Mouse (Mus musculus): ENCODE results near the gene Mettl27.

Mettl27 gene

DNA sequence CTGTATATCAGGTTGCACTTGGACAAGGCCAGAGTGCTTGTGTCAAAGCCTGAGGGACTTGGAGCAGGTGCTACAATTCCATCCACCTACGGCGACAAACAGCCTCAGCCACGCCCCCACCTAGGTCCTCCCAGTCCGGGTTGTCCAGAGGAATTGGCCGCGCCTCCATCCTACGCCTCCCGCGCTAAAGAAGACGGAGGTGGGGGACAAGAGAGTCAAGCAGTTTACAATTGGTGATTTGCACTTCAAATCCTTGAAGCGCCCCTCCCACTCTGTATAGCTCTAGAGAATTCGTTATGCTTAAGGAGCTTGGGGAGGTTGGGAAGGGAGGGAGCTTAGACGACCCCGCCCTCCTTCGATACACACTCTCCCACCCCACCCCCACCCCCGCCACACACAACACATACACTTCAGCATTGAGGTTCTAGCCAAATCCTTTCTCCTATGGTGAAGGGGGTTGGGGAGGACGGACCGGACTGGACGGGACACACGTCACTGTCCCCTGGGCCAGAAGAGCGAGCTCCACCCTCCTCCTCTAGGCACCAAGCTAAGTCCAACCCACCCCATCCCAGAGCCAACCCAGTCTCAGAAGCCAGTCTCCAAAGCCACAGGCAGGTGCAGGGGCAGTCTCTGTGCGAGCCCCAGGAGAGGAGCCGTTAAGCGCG lies 53.6 kb downstream of the Mettl27 start, which contains the start of gene Cldn3:
Gene Cldn3, plus strand, starts transcription at position 582 of the 665 bp plus-strand sequence.
- DNase-seq (ENCODE audit: low spot score): no peak

DNA sequence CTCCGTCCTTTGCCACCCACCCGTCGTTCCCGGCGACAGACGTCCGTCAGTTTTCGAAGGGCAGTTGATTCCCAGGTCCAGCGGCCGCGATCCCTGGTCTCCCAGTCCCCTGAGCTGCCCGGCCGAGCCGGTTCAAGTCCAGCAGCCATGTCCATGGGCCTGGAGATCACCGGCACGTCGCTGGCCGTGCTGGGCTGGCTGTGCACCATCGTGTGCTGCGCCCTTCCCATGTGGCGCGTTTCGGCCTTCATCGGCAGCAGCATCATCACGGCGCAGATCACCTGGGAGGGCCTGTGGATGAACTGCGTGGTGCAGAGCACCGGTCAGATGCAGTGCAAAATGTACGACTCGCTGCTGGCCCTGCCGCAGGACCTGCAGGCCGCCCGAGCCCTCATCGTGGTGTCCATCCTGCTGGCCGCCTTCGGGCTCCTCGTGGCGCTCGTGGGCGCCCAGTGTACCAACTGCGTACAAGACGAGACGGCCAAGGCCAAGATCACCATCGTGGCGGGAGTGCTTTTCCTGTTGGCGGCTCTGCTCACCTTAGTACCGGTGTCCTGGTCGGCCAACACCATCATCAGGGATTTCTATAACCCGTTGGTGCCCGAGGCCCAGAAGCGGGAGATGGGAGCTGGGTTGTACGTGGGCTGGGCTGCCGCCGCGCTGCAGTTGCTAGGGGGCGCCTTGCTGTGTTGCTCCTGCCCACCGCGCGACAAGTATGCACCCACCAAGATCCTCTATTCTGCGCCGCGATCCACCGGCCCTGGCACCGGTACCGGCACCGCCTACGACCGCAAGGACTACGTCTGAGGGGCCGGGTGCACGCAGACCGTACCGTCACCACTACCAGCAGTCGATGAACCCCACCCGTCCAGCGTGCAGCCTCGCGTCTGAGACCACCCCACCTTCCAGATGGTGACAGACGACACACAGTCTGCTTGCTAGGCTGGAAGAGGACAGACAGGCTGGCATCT lies 54.4 kb downstream of the Mettl27 start:
- no peak for DNase-seq (ENCODE audit: low spot score)

GRCm38 (mm10) chr5:134989166-134989565 lies 57.0 kb downstream of the Mettl27 start:
- DNase-seq (ENCODE audit: low spot score): no peak

GRCm38 (mm10) chr5:134989741-134990140 lies 57.6 kb downstream of the Mettl27 start:
- DNase-seq (ENCODE audit: low spot score): no peak
